Mouse (Mus musculus) liver, embryonic 11.5 days (tissue): ENCODE results near the gene Gcnt7. TPM values are rescaled to one million over a fixed set of nuclear protein-coding genes. Genes with fewer than 3 reads are reported as not detected.

ENCODE experiments used
- ATAC-seq: fragments of 200-750 bp; cut with Nextera tagmentation; replicated peaks from 2 replicates; pipeline ENCODE4 v1.8.0; 2017; ENCODE audit warnings: moderate number of reproducible peaks, mild to moderate bottlenecking, moderate TSS enrichment, moderate library complexity; ENCODE audit not compliant: low FRiP score
- DNase-seq: peaks from one replicate; pipeline ENCODE4 v3.0.0-alpha.2; 2017; ENCODE audit warnings: low spot score
- H3K27ac ChIP-seq: fragments of 300-500 bp; sonication (generic); 2 replicates; pipeline ENCODE4 v1.5.1; 2014; ENCODE audit warnings: mild to moderate bottlenecking, low read depth, low read length, control low read depth
- H3K27me3 ChIP-seq: fragments of 300-500 bp; sonication (generic); replicated peaks from 2 replicates; pipeline ENCODE4 v1.6.1; 2014; ENCODE audit warnings: low read length, mixed read lengths; ENCODE audit not compliant: control insufficient read depth, insufficient read depth
- H3K36me3 ChIP-seq: fragments of 300-500 bp; sonication (generic); 2 replicates; pipeline ENCODE4 v1.6.1; 2014; ENCODE audit warnings: mild to moderate bottlenecking, low read length, moderate library complexity, mixed read lengths; ENCODE audit not compliant: control insufficient read depth, insufficient read depth
- H3K4me1 ChIP-seq: fragments of 300-500 bp; sonication (generic); replicated peaks from 2 replicates; pipeline ENCODE4 v1.6.1; 2014; ENCODE audit warnings: low read length, mixed read lengths; ENCODE audit not compliant: control insufficient read depth, insufficient read depth
- H3K4me2 ChIP-seq: fragments of 300-500 bp; sonication (generic); 2 replicates; pipeline ENCODE4 v1.6.1; 2014; ENCODE audit warnings: mild to moderate bottlenecking, control low read depth, moderate library complexity
- H3K4me3 ChIP-seq: fragments of 300-500 bp; sonication (generic); 2 replicates; pipeline ENCODE4 v1.5.1; 2014; ENCODE audit warnings: low read depth, low read length, control low read depth
- H3K9ac ChIP-seq: fragments of 300-500 bp; sonication (generic); 2 replicates; pipeline ENCODE4 v1.6.1; 2014; ENCODE audit warnings: low read depth, low read length, control low read depth
- H3K9me3 ChIP-seq: fragments of 300-500 bp; sonication (generic); 2 replicates; pipeline ENCODE4 v1.6.1; 2016; ENCODE audit warnings: low read length, inconsistent platforms, mixed read lengths; ENCODE audit not compliant: control insufficient read depth
- WGBS: fragments of 180-500 bp; shearing (Covaris S2); extraction: QIAGEN DNeasy Blood & Tissue Kit; methylation state at CpG from one replicate; pipeline ENCODE4 v1.1.7; 2014; 5-methylcytosine and 5-hydroxymethylcytosine counted together
- polyA plus RNA-seq: library from polyadenylated mRNA; unstranded; fragments of >200 nt; fragmentation: Nextera tagmentation; extraction: Ambion mirVana; gene quantifications from 2 replicates; pipeline ENCODE4 v1.2.1, GENCODE M21; 2014

The Gcnt7 gene
- polyA plus RNA-seq: 1.2 and 1.3 TPM in 2 replicates

DNA sequence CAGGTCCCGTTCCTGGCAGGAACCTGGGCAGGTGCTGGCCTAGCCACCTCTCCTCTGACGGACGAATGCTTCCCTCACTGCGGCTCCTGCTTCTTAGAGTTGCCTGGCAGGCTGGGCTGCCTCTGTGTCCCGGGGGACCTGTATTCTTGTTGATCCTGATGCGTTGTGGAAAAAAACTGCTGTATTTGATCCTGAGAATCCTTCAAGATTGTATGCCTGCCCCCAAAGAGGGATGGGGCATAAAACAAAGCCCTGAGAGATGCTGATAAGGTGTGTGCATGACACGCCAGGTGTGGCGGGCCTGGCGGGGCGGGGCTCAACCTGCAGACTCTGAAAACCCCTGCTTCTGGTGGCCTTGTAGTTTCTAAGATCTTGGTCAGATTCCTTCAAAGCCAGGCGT is at the start of gene Gcnt7:
TSS of gene Gcnt7 (minus strand) at position 101 of the 400 bp plus-strand sequence.
- no peak within 1 kb of the TSS for H3K27ac ChIP-seq
- ATAC-seq (no peak), DNase-seq (no peak)
- no peaks in the 10 kb centered on the region for H3K4me1 ChIP-seq
- WGBS: 90% methylated on average over 11 of the region's 11 CpGs
- H3K9ac ChIP-seq: no peak within 1 kb of the TSS
- no peaks in the 10 kb centered on the region for H3K27me3 ChIP-seq
- no peak within 1 kb of the TSS for H3K4me2 ChIP-seq
- H3K4me3 ChIP-seq: no peak within 1 kb of the TSS
- peaks cover 2% of the 10 kb centered on the region for H3K36me3 ChIP-seq
- no peaks in the 10 kb centered on the region for H3K9me3 ChIP-seq

DNA sequence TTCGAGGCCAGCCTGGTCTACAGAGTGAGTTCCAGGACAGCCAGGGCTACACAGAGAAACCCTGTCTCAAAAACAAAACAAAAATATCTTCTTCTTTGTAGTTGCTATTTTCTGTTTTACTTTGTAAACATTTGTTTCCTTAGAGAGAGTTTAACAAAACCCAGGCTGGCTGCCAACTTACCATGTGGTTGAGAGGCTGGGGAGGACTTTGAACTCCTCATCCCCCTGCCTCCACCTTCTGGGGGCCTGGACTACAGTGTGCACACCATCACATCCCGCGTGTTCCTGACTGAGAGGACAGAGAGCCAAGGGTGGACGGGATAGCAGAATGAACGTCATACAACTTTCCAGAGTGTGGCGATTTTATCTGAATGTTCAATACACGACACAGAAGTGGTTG is 47.7 kb upstream of the Gcnt7 start:
- Histone ChIP-seq H3K9ac (no peak overlapping the region), H3K36me3 (no peaks in the 10 kb centered on the region), H3K4me1 (no peaks in the 10 kb centered on the region; the same call in 1 of the 2 replicates), H3K9me3 (no peaks in the 10 kb centered on the region), H3K4me2 (no peak overlapping the region), H3K27ac (no peak overlapping the region), H3K27me3 (no peaks in the 10 kb centered on the region), H3K4me3 (no peak overlapping the region)
- ATAC-seq: no peak
- no peak for DNase-seq
- 82% methylated on average over 7 of the region's 7 CpGs for WGBS

DNA sequence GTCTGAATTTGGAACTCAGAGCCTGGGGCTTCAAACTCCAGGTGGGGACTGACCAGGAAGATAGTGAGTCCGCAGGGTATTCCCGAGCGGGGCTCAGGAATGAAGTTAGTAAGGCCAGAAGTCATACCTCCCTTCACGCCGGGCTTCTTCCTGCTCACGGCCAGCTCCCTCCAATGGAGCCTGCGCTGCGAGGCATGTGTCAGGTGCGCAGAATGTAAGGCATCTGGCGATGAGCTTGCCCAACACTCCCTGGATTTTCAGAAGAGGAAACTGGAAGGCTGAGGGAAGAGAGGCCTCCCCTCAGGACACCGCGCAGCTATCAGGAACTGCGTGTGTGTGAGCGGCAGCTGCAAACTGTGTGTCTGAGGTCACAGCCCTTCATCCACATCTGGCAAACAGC is 43.8 kb upstream of the Gcnt7 start:
- no peak for DNase-seq

DNA sequence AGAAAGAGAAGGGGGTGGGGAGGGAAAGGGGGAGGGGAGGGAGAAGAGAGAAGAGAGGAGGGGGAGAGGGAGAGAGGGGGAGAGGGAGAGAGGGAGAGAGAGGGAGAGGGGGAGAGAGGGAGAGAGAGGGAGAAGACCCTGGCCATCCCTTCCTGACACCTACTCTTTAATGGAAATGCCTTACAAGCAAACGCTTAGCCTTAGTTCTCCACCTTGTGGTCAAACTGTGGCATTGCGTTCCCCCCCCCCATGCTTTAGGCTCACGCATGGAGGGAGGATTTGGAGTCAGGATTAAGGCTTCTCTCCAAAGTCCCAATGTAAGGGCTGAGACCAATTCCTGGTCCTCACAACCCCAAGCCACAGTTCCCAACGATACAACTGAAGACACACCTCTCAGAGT is 42.9 kb upstream of the Gcnt7 start:
- no peaks in the 10 kb centered on the region for H3K9me3 ChIP-seq
- H3K9ac ChIP-seq: no peak overlapping the region
- DNase-seq (peak; percentile 56), ATAC-seq (0 out of 2 replicates have a peak, but pooled peaks have one; percentile 27)
- no peaks in the 10 kb centered on the region for H3K36me3 ChIP-seq
- H3K4me3 ChIP-seq: no peak overlapping the region
- H3K27me3 ChIP-seq: no peaks in the 10 kb centered on the region
- no peak overlapping the region for H3K27ac ChIP-seq
- no peak overlapping the region for H3K4me2 ChIP-seq
- no peaks in the 10 kb centered on the region; the same call in 1 of the 2 replicates for H3K4me1 ChIP-seq
- WGBS: 6% methylated on average over 4 of the region's 4 CpGs

More for the DNA sequence above, 43.8 kb upstream of the Gcnt7 start:
- no peak for ATAC-seq
- Histone ChIP-seq H3K9ac (no peak overlapping the region), H3K4me1 (no peaks in the 10 kb centered on the region; the same call in 1 of the 2 replicates), H3K4me2 (no peak overlapping the region), H3K9me3 (no peaks in the 10 kb centered on the region), H3K27me3 (no peaks in the 10 kb centered on the region), H3K27ac (no peak overlapping the region), H3K4me3 (no peak overlapping the region), H3K36me3 (no peaks in the 10 kb centered on the region)
- 54% methylated on average over 14 of the region's 14 CpGs for WGBS

DNA sequence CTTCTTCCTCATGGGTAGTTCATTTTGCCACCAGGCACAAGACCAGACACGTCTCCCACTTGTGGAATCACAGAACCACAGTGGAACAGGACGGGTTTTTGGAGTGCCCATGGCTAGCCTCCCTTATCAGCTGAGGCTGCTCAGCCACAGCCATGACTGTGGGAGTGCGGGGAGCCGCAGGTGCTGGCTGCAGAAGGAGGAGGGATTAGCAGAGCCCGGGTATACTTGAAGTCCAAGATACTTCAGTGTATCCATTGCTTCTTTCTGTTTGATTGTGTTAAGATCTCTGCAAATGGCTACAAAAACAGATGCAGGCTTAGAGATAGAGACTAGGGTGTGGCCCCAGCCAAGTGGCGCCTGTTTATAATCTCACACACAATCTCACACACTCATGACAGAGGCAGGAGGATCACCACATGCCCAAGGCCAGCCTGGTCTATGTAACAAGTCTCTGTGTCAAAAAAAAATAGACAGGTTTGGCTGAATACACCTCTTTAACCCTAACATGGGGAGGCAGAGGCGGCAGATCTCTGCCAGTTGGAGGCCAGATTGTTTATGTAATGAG is 42.4 kb upstream of the Gcnt7 start:
- Histone ChIP-seq H3K4me1 (no peaks in the 10 kb centered on the region; the same call in 1 of the 2 replicates), H3K4me3 (no peak overlapping the region), H3K27ac (no peak overlapping the region), H3K36me3 (no peaks in the 10 kb centered on the region), H3K27me3 (no peaks in the 10 kb centered on the region), H3K4me2 (no peak overlapping the region), H3K9me3 (no peaks in the 10 kb centered on the region), H3K9ac (no peak overlapping the region)
- 26% methylated on average over 7 of the region's 7 CpGs for WGBS
- DNase-seq: no peak
- ATAC-seq: peak; percentile 80

DNA sequence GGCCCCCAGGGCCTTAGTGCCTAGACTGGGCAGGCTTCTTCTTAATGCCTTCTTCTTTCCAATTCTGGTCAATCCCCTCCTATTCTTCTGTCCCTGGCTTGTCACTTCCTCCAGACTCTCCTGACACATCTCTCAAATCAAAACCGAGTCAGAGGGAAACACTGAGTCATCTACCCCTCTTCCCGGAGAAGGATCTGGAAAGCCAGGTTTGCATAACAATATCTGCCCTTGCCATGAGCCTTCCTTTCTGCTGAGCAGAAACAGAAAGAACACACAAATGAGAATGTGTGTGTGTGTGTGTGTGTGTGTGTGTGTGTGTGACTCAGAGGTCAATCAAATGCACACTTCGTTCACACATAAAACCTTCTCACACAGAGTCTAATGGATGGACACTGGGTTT is 40.4 kb upstream of the Gcnt7 start:
- H3K4me3 ChIP-seq: no peak overlapping the region
- H3K27me3 ChIP-seq: no peaks in the 10 kb centered on the region
- no peaks in the 10 kb centered on the region for H3K36me3 ChIP-seq
- no peak overlapping the region for H3K9ac ChIP-seq
- H3K4me2 ChIP-seq: no peak overlapping the region
- DNase-seq: no peak
- H3K27ac ChIP-seq: no peak overlapping the region
- no peak for ATAC-seq
- 57% methylated on average over 3 of the region's 3 CpGs for WGBS
- no peaks in the 10 kb centered on the region for H3K9me3 ChIP-seq
- H3K4me1 ChIP-seq: no peaks in the 10 kb centered on the region; the same call in 1 of the 2 replicates

DNA sequence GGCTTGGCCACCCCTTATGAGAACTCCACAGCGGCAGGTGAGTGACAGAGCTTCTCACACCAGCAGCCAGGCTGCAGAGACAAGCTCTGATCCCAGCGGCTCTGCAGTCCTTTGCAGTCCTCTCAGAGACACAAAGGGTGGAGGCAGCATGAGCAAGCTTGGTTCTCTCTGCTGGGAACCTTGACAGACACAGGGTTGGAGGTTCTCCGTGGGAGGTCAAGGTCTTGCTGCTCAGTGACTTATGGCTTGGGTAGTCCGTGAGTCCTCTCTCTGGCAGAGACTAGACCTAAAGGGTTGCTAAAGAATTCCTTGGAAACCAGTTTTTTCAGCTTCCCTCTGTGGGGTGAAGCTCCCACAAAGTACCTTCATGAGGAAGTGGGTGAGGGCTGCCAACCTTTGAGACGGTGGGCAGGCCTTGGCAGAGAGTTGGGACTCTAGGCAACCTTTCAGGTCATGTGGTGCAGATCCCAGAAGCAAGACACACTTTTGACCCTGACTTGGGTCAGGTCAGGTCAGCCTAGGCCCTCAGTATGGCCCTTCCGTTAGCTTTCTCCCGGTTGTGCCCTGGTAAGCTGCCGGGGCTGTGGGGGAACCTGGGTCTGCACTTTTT is 38.4 kb upstream of the Gcnt7 start:
- no peak overlapping the region for H3K4me3 ChIP-seq
- H3K36me3 ChIP-seq: no peaks in the 10 kb centered on the region
- H3K9me3 ChIP-seq: no peaks in the 10 kb centered on the region
- H3K27me3 ChIP-seq: no peaks in the 10 kb centered on the region
- ATAC-seq (no peak), DNase-seq (no peak)
- H3K4me2 ChIP-seq: no peak overlapping the region
- H3K9ac ChIP-seq: no peak overlapping the region
- H3K27ac ChIP-seq: no peak overlapping the region
- no peaks in the 10 kb centered on the region; the same call in 1 of the 2 replicates for H3K4me1 ChIP-seq
- WGBS: 70% methylated on average over 8 of the region's 8 CpGs

DNA sequence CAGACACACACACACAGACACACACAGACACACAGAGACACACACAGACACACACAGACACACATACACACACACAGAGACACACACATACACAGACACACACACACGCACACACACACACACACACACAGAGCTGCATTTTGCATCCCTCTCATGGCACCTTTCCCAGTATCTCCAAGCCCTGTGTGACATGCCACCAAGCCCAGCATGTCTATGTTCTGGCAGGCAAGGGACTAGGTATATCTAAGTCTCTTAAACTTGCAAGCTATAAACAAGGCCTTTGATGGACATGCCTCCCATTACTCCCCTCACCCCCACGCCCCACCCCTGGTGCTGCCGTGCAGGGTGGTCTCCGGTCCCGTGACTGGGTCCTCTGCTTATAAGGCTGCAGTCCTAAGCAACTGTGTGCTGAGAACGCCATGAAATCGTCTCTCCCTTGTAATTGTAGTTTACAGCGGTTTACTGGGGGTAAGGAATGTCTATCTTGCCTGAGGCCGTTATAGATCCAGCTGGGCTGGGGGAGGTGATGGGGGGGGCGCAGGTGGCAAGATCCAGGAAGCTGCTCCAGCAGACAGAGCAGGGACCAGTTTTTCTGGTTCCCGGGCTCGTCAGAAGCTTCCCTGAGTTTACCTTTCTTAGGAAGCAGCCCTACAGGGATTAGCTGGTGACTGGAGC is 26.4 kb upstream of the Gcnt7 start:
- H3K27ac ChIP-seq: no peak overlapping the region
- WGBS: 47% methylated on average over 12 of the region's 12 CpGs
- no peak overlapping the region for H3K9ac ChIP-seq

More for the DNA sequence above, 26.4 kb upstream of the Gcnt7 start:
- DNase-seq (no peak), ATAC-seq (no peak)
- Histone ChIP-seq H3K4me1 (0 out of 2 replicates have a peak, but pooled peaks cover 3% of the 10 kb centered on the region), H3K36me3 (no peaks in the 10 kb centered on the region), H3K4me2 (no peak overlapping the region), H3K27me3 (no peaks in the 10 kb centered on the region), H3K9me3 (no peaks in the 10 kb centered on the region), H3K4me3 (no peak overlapping the region)
